Mouse (Mus musculus): ENCODE data around the gene Dnajb4.
A peak's percentile ranks its signal among the peaks of the same experiment; 100 is the strongest.

Gene Dnajb4

GRCm38 (mm10) chr3:152171236-152171635, 38.9 kb downstream of the Dnajb4 start:
- no peak for DNase-seq

- DNase-seq = no peak
Observed at GRCm38 (mm10) chr3:152170407-152170806, 39.7 kb downstream of the Dnajb4 start.

- DNase-seq = no peak
Observed at GRCm38 (mm10) chr3:152168007-152168406, 42.1 kb downstream of the Dnajb4 start.

- DNase-seq = no peak
Observed at GRCm38 (mm10) chr3:152166699-152167451, 43.2 kb downstream of the Dnajb4 start.

- DNase-seq = no peak
Observed at GRCm38 (mm10) chr3:152166099-152166423, 44.0 kb downstream of the Dnajb4 start, which contains the start of gene Gipc2. Gipc2 (minus strand) TSS chr3:152166230.

GRCm38 (mm10) chr3:152165351-152166098, 44.6 kb downstream of the Dnajb4 start:
- peak; percentile 82 for DNase-seq

GRCm38 (mm10) chr3:152165014-152165350, 45.1 kb downstream of the Dnajb4 start:
- DNase-seq = no peak

- DNase-seq = no peak
Observed at GRCm38 (mm10) chr3:152163320-152163719, 46.8 kb downstream of the Dnajb4 start.

- no peak for DNase-seq
Observed at GRCm38 (mm10) chr3:152160607-152161006, 49.5 kb downstream of the Dnajb4 start.

GRCm38 (mm10) chr3:152159321-152159720, 50.8 kb downstream of the Dnajb4 start:
- no peak for DNase-seq

- DNase-seq = peak; percentile 66
Observed at GRCm38 (mm10) chr3:152158344-152159291, 51.5 kb downstream of the Dnajb4 start.

GRCm38 (mm10) chr3:152156816-152157496, 53.1 kb downstream of the Dnajb4 start:
- peak; percentile 79 for DNase-seq

GRCm38 (mm10) chr3:152155296-152155948, 54.7 kb downstream of the Dnajb4 start:
- DNase-seq = no peak

- DNase-seq = no peak
Observed at GRCm38 (mm10) chr3:152154095-152154494, 56.0 kb downstream of the Dnajb4 start.

GRCm38 (mm10) chr3:152153152-152153551, 57.0 kb downstream of the Dnajb4 start:
- DNase-seq = no peak

- no peak for DNase-seq
Observed at GRCm38 (mm10) chr3:152152483-152152804, 57.7 kb downstream of the Dnajb4 start.

- peak; percentile 76 for DNase-seq
Observed at GRCm38 (mm10) chr3:152151725-152152482, 58.2 kb downstream of the Dnajb4 start.

- DNase-seq = peak; percentile 86
Observed at GRCm38 (mm10) chr3:152149863-152150262, 60.2 kb downstream of the Dnajb4 start.

GRCm38 (mm10) chr3:152149449-152149848, 60.7 kb downstream of the Dnajb4 start:
- DNase-seq = no peak

GRCm38 (mm10) chr3:152147085-152147831, 62.8 kb downstream of the Dnajb4 start:
- DNase-seq = peak; percentile 37

GRCm38 (mm10) chr3:152145186-152145585, 64.9 kb downstream of the Dnajb4 start:
- peak; percentile 46 for DNase-seq
